Mouse (Mus musculus) myocyte (in vitro differentiated cells): Measurements from ENCODE around the gene Kcnab1.

Experiments used
- CEBPB ChIP-seq: IDR thresholded peaks from 2 replicates; pipeline ENCODE4 v1.6.1; 2011; ENCODE audit warnings: mild to moderate bottlenecking, moderate library complexity; ENCODE audit not compliant: poor library complexity, insufficient read depth, severe bottlenecking
- E2F4 ChIP-seq: IDR thresholded peaks from one replicate; pipeline ENCODE4 v1.6.1; 2011; ENCODE audit warnings: mild to moderate bottlenecking, control low read depth, moderate library complexity; ENCODE audit not compliant: insufficient read depth
- MAX ChIP-seq: IDR thresholded peaks from one replicate; pipeline ENCODE4 v1.6.1; 2011; ENCODE audit warnings: low read depth, mild to moderate bottlenecking, control low read depth
- POLR2A ChIP-seq: IDR thresholded peaks from one replicate; pipeline ENCODE4 v1.6.1; 2011; ENCODE audit warnings: low read depth, mild to moderate bottlenecking, control low read depth, moderate library complexity; ENCODE audit not compliant: insufficient read length
- POLR2AphosphoS2 ChIP-seq: IDR thresholded peaks from one replicate; pipeline ENCODE4 v1.6.1; 2011; ENCODE audit warnings: low read depth, control low read depth; ENCODE audit not compliant: insufficient read length
- REST ChIP-seq: IDR thresholded peaks from one replicate; pipeline ENCODE4 v1.6.1; 2011; ENCODE audit warnings: mild to moderate bottlenecking, control low read depth, moderate library complexity; ENCODE audit not compliant: insufficient read depth, insufficient read length
- TCF12 ChIP-seq: IDR thresholded peaks from one replicate; pipeline ENCODE4 v1.6.1; 2011; ENCODE audit warnings: mild to moderate bottlenecking, control low read depth; ENCODE audit not compliant: poor library complexity, insufficient read depth, severe bottlenecking
- USF1 ChIP-seq: IDR thresholded peaks from one replicate; pipeline ENCODE4 v1.6.1; 2011; ENCODE audit warnings: low read depth, mild to moderate bottlenecking, control low read depth, moderate library complexity

GRCm38 (mm10) chr3:65353263-65354037 is 244.3 kb downstream of the Kcnab1 start:
- TF ChIP-seq POLR2A, result no peak
- TF ChIP-seq MAX, result no peak
- no peak for TF ChIP-seq CEBPB
- TF ChIP-seq TCF12, result no peak
- no peak for TF ChIP-seq USF1
- no peak for TF ChIP-seq POLR2AphosphoS2
- no peak for TF ChIP-seq E2F4
- no peak for TF ChIP-seq REST
